Mouse (Mus musculus) c-Kit-positive CD71-positive TER-119-negative erythroid progenitor cells, embryonic 14.5 days (primary cell): ENCODE measurements around the gene Egln2.

Experiments
- DNase-seq: peaks from one replicate; pipeline ENCODE4 v3.0.0-alpha.2; 2013; ENCODE audit warnings: low read depth

Egln2 gene

DNA sequence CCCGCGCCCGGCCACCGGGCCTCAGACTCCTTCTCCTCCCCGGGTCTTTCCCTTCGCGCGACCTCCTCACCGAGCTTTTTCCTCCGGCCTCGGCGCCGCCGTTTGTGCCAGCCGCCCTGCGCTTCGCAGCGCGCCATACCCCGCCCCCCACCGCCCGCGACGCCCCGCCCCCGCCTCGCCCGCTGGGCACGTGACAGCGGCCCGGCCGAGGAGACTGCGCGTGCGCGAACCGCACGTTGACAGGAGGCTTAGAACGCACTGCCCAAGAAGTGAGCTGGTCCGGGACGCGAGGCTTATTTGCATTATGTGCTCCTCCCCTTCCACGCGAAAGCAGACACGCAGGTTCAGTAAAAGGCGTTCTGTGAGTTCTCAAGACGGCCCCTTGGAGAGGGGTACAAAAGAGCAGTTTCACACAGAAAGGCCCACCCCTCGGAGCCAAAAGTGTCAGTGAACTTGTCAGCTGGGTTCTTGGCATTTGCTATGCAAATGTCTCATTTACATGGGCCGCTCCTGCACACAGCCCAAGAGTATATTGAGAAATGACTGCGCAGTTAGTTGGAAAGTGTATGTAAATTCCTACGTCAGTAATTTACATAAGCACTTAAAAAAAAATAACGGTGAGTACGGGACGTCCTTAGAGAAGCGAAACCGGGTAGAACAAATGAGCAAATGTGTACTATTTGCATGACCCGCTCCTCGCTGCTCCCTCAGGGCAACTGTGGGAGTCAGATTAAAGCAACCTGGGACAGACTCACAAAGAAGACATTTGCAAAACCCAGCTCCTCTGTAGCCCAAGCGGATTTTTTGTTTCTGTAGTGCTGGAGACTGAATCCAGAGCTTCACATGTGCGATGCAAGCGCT, at the start of gene Egln2:
Gene Egln2, minus strand, starts transcription at position 189 of the 861 bp plus-strand sequence.
- peak; percentile 85 for DNase-seq

- DNase-seq: no peak
Measured at GRCm38 (mm10) chr7:27212626-27213025, 46.0 kb upstream of the Egln2 start.

- DNase-seq: no peak
Measured at GRCm38 (mm10) chr7:27203730-27204449, 37.3 kb upstream of the Egln2 start.

DNA sequence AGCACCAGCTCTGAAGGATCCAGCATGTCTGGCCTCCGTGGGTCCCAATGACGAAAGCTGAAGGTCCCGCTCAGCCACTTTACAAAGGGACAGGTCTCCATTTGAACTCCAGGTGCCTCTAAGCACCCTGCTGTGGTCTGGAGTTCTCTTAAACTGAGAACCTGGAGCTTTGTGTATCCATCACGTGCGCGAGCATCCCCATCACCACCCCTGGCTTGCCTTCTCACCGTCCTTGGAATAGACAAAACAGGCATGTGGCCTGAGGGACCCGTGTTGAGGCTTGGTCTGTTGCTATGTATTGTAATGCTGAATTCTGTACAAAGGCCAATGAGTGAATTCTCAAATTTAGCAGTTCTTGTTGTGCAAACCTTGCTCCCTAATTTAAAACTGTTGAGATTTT, 32.2 kb upstream of the Egln2 start:
- no peak for DNase-seq

GRCm38 (mm10) chr7:27198355-27198754, 31.8 kb upstream of the Egln2 start:
- DNase-seq: no peak

- DNase-seq: no peak
Measured at GRCm38 (mm10) chr7:27197634-27198033, 31.0 kb upstream of the Egln2 start.

GRCm38 (mm10) chr7:27197136-27197535, 30.5 kb upstream of the Egln2 start:
- no peak for DNase-seq

- peak; percentile 99 for DNase-seq
Measured at GRCm38 (mm10) chr7:27195681-27196611, 29.3 kb upstream of the Egln2 start, which contains the start of the genes BC024978 and Snrpa. Gene BC024978, plus strand, starts transcription at chr7:27195781. Gene Snrpa, minus strand, starts transcription at chr7:27196271.

- no peak for DNase-seq
Measured at GRCm38 (mm10) chr7:27193731-27194130, 27.1 kb upstream of the Egln2 start.

DNA sequence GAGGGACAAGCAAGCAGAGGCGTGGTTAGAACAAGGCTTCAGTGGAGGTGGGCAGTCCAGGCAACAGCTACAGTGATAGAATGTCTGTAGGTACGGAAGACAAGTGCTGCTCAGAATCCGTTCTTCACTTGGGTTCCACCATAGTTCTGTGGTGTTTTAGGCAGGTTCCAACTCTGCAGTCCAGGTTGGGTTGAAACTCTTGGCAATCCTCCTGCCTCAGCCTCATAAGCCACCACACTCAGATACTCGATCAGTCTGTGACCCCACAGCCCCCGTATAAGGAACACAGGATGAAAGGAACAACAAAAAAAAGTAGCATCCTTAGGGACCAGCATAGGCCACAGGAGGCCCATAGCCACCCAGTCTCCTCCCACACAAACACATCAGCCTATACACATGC, 25.8 kb upstream of the Egln2 start:
- no peak for DNase-seq

- no peak for DNase-seq
Measured at GRCm38 (mm10) chr7:27189271-27189931, 22.8 kb upstream of the Egln2 start.

DNA sequence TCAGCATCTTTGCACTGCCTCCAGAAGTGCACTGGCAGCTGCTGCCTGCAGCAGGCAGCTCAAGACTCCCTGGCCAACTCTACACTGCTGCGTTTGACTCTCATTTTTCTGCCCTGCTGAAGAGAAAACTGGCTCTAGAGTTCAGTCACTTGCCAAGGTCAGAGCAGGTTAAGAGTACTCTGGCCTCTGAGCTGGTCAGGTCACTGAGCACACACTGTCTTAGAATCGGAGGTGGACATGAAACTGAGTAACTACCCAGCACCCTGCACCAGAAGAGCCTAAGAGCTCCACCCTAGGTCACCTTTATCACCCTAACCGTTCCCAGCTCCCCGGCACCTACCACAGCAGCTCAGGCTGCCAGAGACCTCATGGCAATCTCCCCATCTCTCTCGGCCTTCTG, 19.4 kb upstream of the Egln2 start:
- DNase-seq: no peak

DNA sequence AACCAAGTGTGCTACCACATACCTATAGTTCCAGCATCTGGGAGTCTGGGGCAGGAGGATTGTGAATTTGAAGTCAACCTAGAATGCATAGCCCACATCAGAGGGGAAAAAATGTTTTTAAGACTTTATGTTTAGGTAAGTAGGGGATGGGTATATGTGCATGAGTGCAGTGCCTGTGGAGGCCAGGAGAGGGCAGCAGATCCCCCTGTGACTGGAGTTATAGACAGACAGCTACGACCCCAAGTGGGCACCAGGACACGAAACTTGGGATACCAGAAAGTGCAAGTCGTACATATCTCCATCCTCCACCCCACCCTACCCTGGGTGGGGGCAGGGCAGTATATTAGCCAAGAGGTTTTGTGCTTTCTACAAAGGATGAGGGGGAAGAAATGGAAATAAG, 18.4 kb upstream of the Egln2 start:
- DNase-seq: peak; percentile 44

GRCm38 (mm10) chr7:27182498-27182897, 15.9 kb upstream of the Egln2 start:
- no peak for DNase-seq

DNA sequence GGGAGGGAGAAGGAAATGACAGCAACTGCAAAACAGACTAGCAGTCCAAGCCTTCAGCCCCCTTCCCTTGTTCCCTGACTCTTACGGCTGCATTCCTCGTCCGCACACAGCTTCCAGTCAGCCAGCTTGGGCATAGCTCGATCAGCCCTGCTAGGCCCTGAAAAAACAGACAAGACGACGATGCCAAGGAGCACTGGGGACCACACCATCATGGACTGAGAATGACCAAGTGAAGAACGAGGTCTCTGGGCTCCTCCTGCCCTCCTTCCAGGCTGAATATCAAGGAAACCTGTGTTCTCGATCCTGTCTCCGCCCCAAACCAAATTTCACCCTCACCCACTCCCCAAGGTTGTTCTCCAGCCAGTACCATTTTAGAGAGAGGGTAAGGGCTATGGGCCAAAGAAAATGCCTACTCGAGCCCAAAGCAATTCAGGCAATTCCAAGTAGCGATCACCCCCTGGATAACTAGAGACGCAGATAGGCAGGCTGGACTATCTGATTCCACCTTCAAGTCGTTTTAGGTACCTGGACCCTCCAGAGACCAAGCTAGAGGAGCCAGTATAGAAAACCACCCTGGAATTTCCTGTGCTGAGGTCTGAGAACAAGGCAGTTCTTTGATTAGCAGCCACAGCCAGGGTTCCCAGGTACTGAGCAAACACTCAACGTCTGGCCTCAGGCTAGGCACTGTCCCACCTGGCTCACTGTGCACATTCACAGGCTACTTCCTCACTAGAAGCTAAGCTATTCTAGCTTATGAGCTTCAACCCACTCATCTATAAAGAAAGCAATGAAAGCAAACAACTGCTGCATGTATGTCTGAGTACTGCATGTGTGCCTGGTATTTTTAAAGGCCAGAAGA, 14.5 kb upstream of the Egln2 start, which contains the start of the genes Gm21983 and Mia:
Gene Gm21983, minus strand, starts transcription at position 250 of the 859 bp plus-strand sequence.
Gene Mia, minus strand, starts transcription at position 321 of the 859 bp plus-strand sequence.
- DNase-seq: no peak

GRCm38 (mm10) chr7:27180036-27180435, 13.4 kb upstream of the Egln2 start:
- DNase-seq: no peak

- DNase-seq: no peak
Measured at GRCm38 (mm10) chr7:27179217-27179918, 12.8 kb upstream of the Egln2 start.

DNA sequence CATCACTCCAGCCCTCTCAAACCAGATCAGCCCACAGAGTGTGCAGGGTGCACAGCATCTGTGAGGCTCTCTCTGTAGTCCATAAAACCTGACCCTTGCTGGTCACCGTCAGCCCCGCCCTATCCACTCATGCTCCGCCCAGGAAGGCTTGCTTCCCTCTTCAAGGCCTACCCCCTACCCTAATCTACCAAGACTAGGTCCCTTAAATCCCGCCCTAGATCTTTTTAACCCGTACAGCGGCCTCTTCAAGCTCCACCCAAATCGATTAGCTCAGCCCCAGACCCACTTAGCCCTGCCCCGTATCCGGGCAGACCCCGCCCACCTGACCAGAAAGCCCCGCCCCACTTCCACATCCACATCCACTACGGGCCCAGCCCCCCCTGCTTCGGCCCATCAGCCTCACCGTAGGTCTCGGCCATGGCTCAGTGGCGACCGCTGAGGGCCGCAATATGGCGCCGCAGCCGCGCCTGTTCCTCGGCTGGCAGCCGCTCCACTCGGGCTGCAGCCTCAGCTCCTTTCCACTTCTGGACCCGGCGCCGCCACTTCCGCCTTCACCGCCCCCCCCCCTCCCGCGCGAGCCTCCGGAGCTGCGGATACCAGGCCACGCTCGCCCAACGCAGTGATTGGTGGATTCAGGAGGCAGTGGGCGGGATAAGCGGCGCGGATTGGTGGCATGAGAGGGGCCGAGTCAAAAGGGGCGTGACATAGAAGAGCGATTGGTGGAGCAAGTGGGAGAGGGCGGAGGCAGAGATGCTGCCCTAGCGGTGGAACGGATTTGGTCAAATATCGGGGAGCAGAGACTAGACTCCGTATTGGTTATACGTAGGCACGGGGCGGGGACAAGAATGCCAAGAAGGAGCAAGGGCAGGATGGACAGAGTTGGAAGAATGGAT, 12.0 kb upstream of the Egln2 start, which contains the start of gene Rab4b:
Gene Rab4b, minus strand, starts transcription at position 573 of the 893 bp plus-strand sequence.
- DNase-seq: peak; percentile 99

DNA sequence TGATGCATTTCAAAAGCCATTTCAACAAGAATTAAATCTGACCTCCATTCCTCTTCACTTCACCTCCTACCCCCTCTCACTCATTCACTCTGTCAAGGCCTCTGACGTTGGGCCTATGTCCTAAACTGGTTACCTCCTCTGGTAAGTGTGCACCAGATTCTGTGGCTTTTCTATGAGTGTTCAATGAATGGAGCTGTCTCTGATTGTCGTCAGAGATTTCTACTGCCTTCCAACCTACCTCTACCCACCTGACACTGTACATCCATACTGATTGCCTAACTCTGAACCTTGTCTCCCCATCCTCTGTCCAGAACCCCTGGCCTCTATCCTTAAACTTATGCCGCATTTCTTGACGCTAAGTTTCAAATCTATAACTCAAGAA, 11.3 kb upstream of the Egln2 start:
- no peak for DNase-seq
